Mouse (Mus musculus) heart, embryonic 11.5 days (tissue): Measurements from ENCODE around the gene Naa10. TPM values are rescaled to one million over a fixed set of nuclear protein-coding genes. Genes with fewer than 3 reads are reported as not detected.

Experiments used
- ATAC-seq: fragments of 200-750 bp; cut with Nextera tagmentation; replicated peaks from 2 replicates; pipeline ENCODE4 v1.8.0; 2017; ENCODE audit warnings: moderate library complexity; ENCODE audit not compliant: insufficient number of reproducible peaks, low FRiP score, low TSS enrichment
- H3K27ac ChIP-seq: fragments of 300-500 bp; sonication (generic); 2 replicates; pipeline ENCODE4 v1.5.1; 2014; ENCODE audit warnings: mild to moderate bottlenecking, low read depth, low read length
- H3K27me3 ChIP-seq: fragments of 300-500 bp; sonication (generic); 2 replicates; pipeline ENCODE4 v1.6.1; 2014; ENCODE audit warnings: mild to moderate bottlenecking, low read length, mixed read lengths; ENCODE audit not compliant: control insufficient read depth, insufficient read depth
- H3K36me3 ChIP-seq: fragments of 300-500 bp; sonication (generic); 2 replicates; pipeline ENCODE4 v1.6.1; 2014; ENCODE audit warnings: mild to moderate bottlenecking, low read length, moderate library complexity, mixed read lengths; ENCODE audit not compliant: control insufficient read depth, insufficient read depth
- H3K4me1 ChIP-seq: fragments of 300-500 bp; sonication (generic); 2 replicates; pipeline ENCODE4 v1.6.1; 2014; ENCODE audit warnings: low read length; ENCODE audit not compliant: control insufficient read depth, insufficient read depth
- H3K4me2 ChIP-seq: fragments of 300-500 bp; sonication (generic); 2 replicates; pipeline ENCODE4 v1.6.1; 2014; ENCODE audit warnings: mild to moderate bottlenecking, moderate library complexity
- H3K4me3 ChIP-seq: fragments of 300-500 bp; sonication (generic); 2 replicates; pipeline ENCODE4 v1.5.1; 2014; ENCODE audit warnings: low read depth, low read length
- H3K9ac ChIP-seq: fragments of 300-500 bp; sonication (generic); 2 replicates; pipeline ENCODE4 v1.6.1; 2014; ENCODE audit warnings: mild to moderate bottlenecking, low read depth, low read length, moderate library complexity
- H3K9me3 ChIP-seq: fragments of 300-500 bp; sonication (generic); replicated peaks from 2 replicates; pipeline ENCODE4 v1.6.1; 2016; ENCODE audit warnings: low read length; ENCODE audit not compliant: control insufficient read depth
- WGBS: fragments of 180-500 bp; shearing (Covaris S2); extraction: QIAGEN DNeasy Blood & Tissue Kit; methylation state at CpG from one replicate; pipeline ENCODE4 v1.1.7; 2014; ENCODE audit not compliant: insufficient replicate concordance; 5-methylcytosine and 5-hydroxymethylcytosine counted together
- polyA plus RNA-seq: library from polyadenylated mRNA; unstranded; fragments of >200 nt; fragmentation: Nextera tagmentation; extraction: Ambion mirVana; gene quantifications from 2 replicates; pipeline ENCODE4 v1.2.1, GENCODE M21; 2014

Naa10 gene
- polyA plus RNA-seq, 1 experiment from 2014 or later = 94.3 TPM

DNA sequence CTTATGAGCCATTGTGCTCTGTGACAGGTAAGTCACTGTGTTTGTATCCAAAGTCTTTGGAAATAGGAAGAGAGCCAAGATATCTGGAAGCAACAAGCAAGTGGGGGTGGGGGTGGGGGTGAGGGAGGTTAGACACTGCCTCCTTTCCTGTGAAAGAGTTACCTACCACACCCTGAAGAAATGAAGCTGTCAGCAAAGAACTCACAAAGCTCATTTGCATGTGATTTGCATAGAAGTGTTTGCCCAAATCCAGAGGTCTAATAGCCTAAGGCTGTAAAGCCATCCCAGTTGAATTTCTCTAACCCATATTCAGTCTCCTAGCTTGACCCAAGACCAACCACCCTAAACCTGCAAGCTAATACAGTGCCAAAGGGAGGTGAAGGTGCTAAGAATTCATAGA is 11.3 kb downstream of the Naa10 start:
- Histone ChIP-seq H3K9me3 (no peaks in the 10 kb centered on the region), H3K27me3 (no peaks in the 10 kb centered on the region), H3K4me1 (peaks cover 2% of the 10 kb centered on the region; the same call in 1 of the 2 replicates), H3K9ac (no peak overlapping the region), H3K4me2 (no peak overlapping the region; the same call in 1 of the 2 replicates), H3K36me3 (no peaks in the 10 kb centered on the region), H3K4me3 (no peak overlapping the region), H3K27ac (no peak overlapping the region)
- no peak for ATAC-seq

DNA sequence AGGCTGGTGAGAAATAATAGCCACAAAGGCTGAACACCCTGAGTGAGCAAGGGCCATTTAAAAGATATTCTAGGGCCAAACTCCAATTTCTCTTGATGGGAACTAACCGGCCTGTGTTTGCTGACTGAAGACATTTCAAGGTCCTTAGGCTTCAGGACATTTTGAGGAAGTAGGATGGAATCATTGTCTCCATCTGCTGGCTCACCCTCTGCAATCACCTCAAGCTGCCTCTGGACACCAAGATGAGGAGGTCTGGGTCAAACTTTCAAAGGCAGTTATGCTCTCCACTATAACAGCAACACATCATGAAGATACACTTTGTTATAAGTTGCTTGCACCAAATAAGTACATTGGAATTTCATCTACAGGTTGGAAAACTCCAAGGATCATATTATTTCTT is 11.7 kb downstream of the Naa10 start:
- H3K36me3 ChIP-seq = no peaks in the 10 kb centered on the region
- no peak for ATAC-seq
- no peak overlapping the region for H3K4me2 ChIP-seq
- no peaks in the 10 kb centered on the region for H3K27me3 ChIP-seq
- 79% methylated on average over 1 of the region's 1 CpGs for WGBS
- H3K4me3 ChIP-seq = no peak overlapping the region
- H3K9me3 ChIP-seq = no peaks in the 10 kb centered on the region
- H3K27ac ChIP-seq = no peak overlapping the region
- no peak overlapping the region for H3K9ac ChIP-seq
- peaks cover 2% of the 10 kb centered on the region; the same call in 1 of the 2 replicates for H3K4me1 ChIP-seq

GRCm38 (mm10) chrX:73897959-73898358 is 23.8 kb downstream of the Naa10 start:
- Histone ChIP-seq H3K9me3 (no peaks in the 10 kb centered on the region), H3K9ac (no peak overlapping the region), H3K27me3 (peaks cover 2% of the 10 kb centered on the region; the same call in 1 of the 2 replicates), H3K4me2 (no peak overlapping the region), H3K4me3 (no peak overlapping the region), H3K4me1 (no peaks in the 10 kb centered on the region), H3K27ac (no peak overlapping the region), H3K36me3 (no peaks in the 10 kb centered on the region)
- no peak for ATAC-seq
- WGBS = 52% methylated on average over 3 of the region's 3 CpGs

DNA sequence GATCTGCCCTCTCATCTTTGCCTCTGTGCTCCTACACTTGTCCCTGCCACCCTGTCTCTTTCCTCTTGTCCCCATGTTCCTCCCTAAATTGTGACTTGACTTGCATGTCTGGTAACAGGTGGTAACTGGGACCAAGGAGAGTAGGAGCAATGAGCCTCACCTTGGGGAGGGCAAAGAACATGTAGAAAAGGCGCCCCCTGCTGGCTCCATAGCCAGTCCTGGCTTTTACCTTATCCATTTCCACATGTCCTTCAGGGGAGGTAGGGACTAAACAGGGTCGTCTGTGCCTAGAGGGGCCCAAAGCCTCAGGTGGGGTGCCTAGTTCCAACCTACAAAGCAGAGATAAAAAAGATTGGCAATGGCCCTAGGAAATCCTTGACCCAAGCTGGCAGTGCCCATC is 26.0 kb downstream of the Naa10 start, which contains the start of gene L1cam:
Gene L1cam, minus strand, starts transcription at position 387 of the 400 bp plus-strand sequence.
- peaks cover 2% of the 10 kb centered on the region; the same call in 1 of the 2 replicates for H3K27me3 ChIP-seq
- H3K4me1 ChIP-seq = no peaks in the 10 kb centered on the region
- no peak within 1 kb of the TSS for H3K4me2 ChIP-seq
- no peak for ATAC-seq
- H3K4me3 ChIP-seq = no peak within 1 kb of the TSS
- H3K36me3 ChIP-seq = no peaks in the 10 kb centered on the region
- no peak within 1 kb of the TSS for H3K9ac ChIP-seq
- no peaks in the 10 kb centered on the region for H3K9me3 ChIP-seq
- 14% methylated on average over 2 of the region's 2 CpGs for WGBS
- H3K27ac ChIP-seq = no peak within 1 kb of the TSS

DNA sequence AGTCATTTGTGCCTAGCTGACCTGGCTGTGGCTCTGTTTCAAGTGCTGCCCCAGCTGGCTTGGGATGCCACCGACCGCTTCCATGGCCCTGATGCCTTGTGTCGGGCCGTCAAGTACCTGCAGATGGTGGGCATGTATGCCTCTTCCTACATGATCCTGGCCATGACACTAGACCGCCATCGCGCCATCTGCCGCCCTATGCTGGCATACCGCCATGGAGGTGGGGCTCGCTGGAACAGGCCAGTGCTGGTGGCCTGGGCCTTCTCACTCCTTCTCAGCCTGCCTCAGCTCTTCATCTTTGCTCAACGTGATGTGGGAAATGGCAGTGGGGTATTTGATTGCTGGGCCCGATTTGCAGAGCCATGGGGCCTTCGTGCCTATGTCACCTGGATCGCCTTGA is 28.9 kb downstream of the Naa10 start:
- no peak for ATAC-seq
- no peaks in the 10 kb centered on the region for H3K4me1 ChIP-seq
- 90% methylated on average over 14 of the region's 14 CpGs for WGBS

GRCm38 (mm10) chrX:73891551-73892152 is 30.1 kb downstream of the Naa10 start, which contains the start of gene Avpr2:
TSS of gene Avpr2 (plus strand) at chrX:73892102.
- H3K27me3 ChIP-seq = peaks cover 2% of the 10 kb centered on the region; the same call in 1 of the 2 replicates
- ATAC-seq = no peak
- 74% methylated on average over 6 of the region's 6 CpGs for WGBS
- H3K27ac ChIP-seq = no peak within 1 kb of the TSS
- H3K4me3 ChIP-seq = no peak within 1 kb of the TSS
- H3K9me3 ChIP-seq = no peaks in the 10 kb centered on the region
- no peak within 1 kb of the TSS for H3K9ac ChIP-seq
- H3K4me2 ChIP-seq = no peak within 1 kb of the TSS
- no peaks in the 10 kb centered on the region for H3K36me3 ChIP-seq
- H3K4me1 ChIP-seq = no peaks in the 10 kb centered on the region

More for the DNA sequence above, 28.9 kb downstream of the Naa10 start:
- no peak overlapping the region for H3K4me2 ChIP-seq
- no peak overlapping the region for H3K9ac ChIP-seq
- no peaks in the 10 kb centered on the region for H3K36me3 ChIP-seq
- H3K4me3 ChIP-seq = no peak overlapping the region
- no peak overlapping the region for H3K27ac ChIP-seq
- no peaks in the 10 kb centered on the region for H3K9me3 ChIP-seq
- peaks cover 2% of the 10 kb centered on the region; the same call in 1 of the 2 replicates for H3K27me3 ChIP-seq

- no peak overlapping the region for H3K4me3 ChIP-seq
- peaks cover 27% of the 10 kb centered on the region for H3K27me3 ChIP-seq
- no peak overlapping the region for H3K27ac ChIP-seq
- no peak for ATAC-seq
- H3K36me3 ChIP-seq = no peaks in the 10 kb centered on the region
- WGBS = 13% methylated on average over 6 of the region's 6 CpGs
- no peaks in the 10 kb centered on the region for H3K9me3 ChIP-seq
- H3K9ac ChIP-seq = no peak overlapping the region
- no peaks in the 10 kb centered on the region for H3K4me1 ChIP-seq
- H3K4me2 ChIP-seq = no peak overlapping the region; the same call in 1 of the 2 replicates
Observed at GRCm38 (mm10) chrX:73881463-73881862, 40.3 kb downstream of the Naa10 start.

DNA sequence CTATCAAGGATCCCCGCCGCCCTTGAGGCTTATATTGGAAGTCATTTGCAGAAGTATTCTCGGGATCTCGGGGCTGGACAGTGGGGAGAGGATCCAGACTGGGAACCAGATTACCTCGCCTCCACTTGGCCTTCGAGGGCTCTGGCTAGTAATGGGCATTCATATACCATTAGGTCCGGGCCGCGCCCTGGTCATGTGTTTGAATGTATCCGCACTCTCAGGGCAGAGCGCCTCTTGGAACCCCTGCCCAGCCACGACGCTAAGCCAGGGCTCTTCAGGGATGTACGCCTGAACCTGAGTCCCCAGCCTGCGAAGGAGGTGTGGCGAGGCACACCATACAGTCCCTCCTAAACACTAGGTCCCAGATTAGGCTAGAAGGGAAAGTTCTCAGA is 40.7 kb downstream of the Naa10 start:
- Histone ChIP-seq H3K27ac (no peak overlapping the region), H3K4me1 (no peaks in the 10 kb centered on the region), H3K9ac (no peak overlapping the region), H3K9me3 (no peaks in the 10 kb centered on the region), H3K36me3 (no peaks in the 10 kb centered on the region), H3K4me2 (peak overlapping the region; percentile 63), H3K4me3 (peak overlapping the region; percentile 39), H3K27me3 (peaks cover 28% of the 10 kb centered on the region)
- ATAC-seq = no peak
- 22% methylated on average over 16 of the region's 16 CpGs for WGBS
